Mouse (Mus musculus) liver, adult (tissue): ENCODE data around the gene Inca1.

ENCODE experiments used
- GATA4 ChIP-seq: IDR thresholded peaks from 2 replicates; pipeline ENCODE4 v1.6.1; 2014; ENCODE audit warnings: mild to moderate bottlenecking, low read length; ENCODE audit not compliant: insufficient replicate concordance

Gene Inca1

DNA sequence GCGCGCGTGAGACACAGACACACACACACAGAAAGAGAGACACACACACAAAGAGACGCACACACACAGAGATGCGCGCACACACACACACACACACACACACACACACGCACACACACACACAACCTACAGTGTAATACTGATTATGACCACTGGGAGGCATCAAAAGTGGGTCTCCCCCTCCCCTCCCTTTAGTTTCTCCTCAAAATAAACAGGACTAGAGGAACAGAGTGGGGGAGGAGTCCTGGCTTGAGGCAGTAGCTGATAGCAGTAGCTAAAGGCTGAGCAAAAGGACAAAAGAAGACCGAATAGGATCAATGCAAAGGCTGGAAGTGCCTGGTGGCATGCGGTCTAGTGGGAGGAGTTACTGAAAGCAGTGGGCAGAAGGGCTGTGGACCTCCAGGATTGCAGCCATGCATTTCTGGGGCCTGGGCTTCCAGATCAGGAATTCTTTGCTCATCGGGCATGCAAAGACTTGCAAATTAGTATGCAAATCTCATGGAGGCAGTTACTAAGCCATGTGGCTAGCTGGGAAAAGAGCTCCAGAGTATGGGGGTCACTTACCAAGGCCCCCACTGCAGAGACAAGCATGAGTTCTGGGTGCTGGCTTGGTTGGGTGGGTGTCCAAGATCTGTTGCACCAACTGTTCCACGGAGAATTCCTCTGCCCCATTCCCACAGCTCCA is 17.9 kb downstream of the Inca1 start:
- no peak for TF ChIP-seq GATA4

GRCm38 (mm10) chr11:70681170-70681569 is 18.8 kb downstream of the Inca1 start:
- TF ChIP-seq GATA4 = no peak

DNA sequence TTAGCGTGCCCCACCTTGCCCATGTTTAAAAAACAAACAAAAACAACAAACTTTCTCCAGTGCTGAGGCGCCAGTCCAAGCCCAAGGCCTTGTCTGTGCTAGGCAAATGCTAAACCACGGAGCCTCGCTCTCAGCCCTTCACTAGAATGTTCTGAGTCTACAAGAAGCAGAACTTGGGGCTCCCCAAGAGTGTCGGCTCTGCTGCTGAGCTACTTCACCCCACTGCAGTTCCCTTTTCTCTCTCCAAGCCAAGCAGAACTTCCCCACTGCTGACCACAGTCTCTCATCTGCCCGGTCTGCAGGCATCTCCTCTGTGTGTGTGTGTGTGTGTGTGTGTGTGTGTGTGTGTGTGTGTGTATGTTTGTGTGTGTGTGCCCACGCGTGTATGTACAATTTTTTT is 20.1 kb downstream of the Inca1 start:
- TF ChIP-seq GATA4 = no peak

GRCm38 (mm10) chr11:70679361-70679760 is 20.6 kb downstream of the Inca1 start:
- no peak for TF ChIP-seq GATA4

- TF ChIP-seq GATA4 = no peak
Observed at GRCm38 (mm10) chr11:70678576-70678975, 21.4 kb downstream of the Inca1 start.

DNA sequence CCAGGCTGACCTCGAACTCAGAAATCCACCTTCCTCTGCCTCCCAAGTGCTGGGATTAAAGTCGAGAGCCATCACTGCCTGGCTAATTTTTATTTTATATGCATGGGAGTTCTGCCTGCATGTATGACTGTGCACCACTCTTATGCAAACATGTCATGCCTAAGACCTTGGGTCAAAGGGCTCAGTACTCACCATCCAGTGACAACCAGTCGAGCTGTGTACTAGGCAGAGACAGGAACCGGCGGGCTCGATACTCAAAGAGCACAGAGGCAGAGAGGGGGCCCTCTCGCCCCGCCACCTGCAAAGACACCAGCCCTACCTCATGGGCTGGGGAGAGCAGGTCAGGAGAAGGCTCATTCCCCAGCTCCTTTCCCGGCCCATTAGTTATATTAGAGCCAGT is 21.9 kb downstream of the Inca1 start:
- TF ChIP-seq GATA4 = no peak

GRCm38 (mm10) chr11:70674501-70674900 is 25.5 kb downstream of the Inca1 start:
- TF ChIP-seq GATA4 = no peak

DNA sequence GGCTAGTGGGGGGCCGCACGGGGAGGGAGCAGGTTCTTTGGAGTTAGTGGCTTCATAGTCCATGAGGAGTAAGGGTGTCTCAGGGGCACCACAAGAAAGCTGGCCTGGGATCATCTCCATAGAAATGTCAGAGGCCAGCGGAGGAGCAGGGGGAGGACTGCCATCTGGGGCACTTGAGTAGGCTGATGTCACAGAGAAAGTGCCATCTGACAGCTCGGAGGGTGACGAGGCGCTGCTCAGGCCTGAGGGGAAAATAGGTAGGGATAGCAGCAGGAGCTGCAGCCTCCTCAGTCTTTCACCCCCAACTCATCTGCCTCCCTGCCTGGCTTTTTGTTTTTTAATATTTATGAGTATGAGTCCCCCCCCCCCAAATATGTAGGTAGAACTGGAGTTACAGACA is 25.9 kb downstream of the Inca1 start:
- TF ChIP-seq GATA4 = no peak

DNA sequence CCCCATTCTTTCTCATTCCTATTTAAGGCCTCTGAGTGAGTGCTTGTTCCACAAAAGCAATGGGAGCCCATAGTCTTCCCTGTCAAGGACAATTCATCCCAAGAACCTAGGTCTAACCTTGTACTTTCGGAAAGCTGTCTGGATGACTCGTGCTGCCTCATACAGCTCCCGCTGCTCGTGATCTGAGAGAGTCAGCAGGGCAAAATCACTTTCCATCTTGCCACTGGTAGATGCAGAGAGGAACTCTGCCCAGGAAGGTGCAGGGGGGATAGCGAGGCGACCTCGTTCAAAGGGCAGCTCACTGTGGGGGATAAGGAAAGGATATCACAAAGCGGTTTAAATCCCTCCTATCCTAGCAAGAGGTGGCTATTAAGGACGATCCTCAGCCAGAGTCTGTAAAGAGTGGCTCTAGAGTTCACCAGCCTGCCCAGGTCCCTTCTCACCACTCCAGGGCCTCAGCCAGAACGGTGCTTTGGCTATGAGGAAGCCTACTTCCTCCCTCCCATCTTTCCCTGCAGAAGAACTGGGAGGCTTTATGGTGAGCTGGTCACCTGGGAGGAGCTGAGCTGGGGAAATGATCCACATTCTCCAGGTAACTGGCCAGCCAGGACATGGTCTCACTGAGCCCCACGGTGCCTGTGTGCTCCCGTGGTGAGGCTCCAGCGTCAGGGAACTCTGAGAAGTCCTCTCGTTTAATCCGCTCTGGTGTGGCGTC is 28.5 kb downstream of the Inca1 start:
- no peak for TF ChIP-seq GATA4

DNA sequence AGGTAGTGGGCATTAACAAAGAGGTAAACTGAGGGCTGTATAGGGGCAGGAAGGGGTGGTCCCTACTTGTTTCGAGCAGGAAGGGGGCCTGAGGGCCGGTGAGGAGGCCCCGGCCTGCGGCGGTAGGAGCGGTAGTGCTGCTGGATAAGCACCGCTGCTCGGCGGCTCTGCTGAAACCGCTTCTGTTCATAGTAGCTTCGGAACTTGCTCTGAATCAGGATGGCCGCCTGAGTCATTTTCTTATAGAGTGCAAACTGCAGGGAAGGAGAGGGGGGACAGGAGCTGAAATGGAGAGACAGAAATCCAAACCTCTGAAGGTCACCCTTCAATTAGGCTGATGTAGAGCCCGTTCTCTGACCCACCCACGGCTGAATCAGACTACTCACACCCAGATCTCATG is 29.5 kb downstream of the Inca1 start:
- no peak for TF ChIP-seq GATA4

DNA sequence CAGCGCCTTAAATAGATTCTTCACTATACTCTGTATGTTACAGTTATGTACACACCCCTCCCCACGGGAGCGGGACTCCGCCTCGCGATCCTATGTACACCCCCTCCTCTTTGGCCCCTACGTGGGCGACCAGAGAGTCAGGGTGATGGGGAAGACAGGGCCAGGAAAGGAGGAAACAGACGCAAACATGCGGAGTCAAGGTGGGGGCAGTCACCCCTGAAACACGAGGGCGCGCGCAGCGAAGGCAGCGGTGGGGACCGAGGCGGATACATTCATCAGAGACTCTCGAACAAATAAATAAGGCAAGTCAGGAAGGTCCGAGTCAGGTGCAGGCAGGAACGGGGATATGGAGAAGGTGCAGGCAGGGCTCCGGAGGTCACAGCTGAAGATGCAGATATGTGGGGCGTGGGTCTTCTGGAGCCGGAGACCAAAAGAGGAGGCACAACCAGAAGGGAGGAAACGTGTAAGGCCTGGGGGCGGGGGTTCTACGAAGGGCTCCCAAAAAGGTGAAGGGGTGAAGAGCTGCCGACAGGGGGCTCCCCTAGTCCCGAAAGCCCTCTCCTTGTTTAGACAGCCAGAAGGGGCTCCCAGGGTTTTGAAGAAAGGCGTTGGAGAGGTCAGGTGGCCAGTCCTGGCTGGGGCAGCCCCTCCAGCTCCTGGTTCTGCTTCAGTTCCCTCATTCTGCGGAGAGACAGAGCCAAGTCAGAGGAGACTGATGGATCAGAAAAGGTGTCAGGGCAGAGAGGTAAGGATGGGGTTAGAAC is 30.2 kb downstream of the Inca1 start:
- no peak for TF ChIP-seq GATA4

DNA sequence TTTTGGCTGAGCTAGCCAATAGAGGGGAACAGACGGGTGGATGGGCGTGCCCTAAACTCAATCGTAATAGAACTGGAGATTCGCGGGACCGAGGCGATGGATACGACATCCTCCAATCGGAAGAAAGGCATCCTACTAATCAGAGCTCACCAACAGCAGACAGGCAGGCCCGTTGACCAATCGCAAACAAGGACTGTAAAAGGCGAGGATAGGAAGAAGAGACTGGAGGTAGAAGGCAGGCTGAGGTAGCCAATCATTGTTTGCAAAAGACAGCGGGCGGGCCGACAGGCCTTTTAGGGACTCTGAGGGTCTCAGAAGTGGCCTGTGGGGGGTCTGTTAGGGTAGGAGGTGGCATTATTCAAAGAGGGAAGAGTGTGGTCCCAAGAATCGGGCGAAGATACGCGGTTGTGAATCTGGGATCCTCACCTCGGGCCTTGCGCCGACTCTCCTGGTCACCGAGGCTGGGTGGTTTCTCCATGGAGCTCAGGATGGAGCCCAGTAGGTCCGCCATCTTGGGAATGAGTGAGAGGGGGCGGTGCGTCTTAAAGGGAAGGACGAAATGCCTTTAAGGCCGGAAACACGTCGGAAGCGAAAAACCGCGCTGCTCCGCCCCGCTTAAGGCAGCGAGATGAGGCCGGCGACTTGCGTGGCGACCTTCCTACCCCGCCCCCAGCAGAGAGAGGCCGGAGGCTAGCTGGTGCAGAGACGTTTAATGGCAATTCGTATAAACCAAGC is 31.0 kb downstream of the Inca1 start, which contains the start of gene Spag7:
Gene Spag7 (minus strand): TSS at position 646 of the 735 bp plus-strand sequence.
- TF ChIP-seq GATA4 = no peak

DNA sequence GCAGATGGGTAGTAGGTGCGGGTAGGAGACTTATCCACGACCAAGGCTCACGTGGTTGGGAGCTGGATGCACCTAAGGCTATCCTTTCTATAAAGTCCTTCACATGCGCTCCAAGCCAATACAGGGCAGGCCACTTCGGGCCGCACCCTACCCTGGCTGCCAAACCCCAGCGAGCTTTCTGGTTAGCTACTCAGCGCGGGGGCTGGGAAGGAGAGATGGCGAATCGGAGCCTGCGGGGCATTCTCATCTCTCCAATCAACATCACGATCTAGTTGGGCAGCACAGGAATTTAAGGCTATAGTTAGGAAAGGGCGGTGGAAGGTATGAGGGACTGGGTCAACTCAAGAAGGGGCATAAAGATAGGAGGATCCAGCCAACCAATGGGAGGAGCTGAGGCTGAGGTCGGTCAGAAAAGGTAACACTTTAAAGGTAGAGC is 31.6 kb downstream of the Inca1 start:
- TF ChIP-seq GATA4 = no peak

- TF ChIP-seq GATA4 = no peak
Observed at GRCm38 (mm10) chr11:70667271-70668150, 32.4 kb downstream of the Inca1 start.

DNA sequence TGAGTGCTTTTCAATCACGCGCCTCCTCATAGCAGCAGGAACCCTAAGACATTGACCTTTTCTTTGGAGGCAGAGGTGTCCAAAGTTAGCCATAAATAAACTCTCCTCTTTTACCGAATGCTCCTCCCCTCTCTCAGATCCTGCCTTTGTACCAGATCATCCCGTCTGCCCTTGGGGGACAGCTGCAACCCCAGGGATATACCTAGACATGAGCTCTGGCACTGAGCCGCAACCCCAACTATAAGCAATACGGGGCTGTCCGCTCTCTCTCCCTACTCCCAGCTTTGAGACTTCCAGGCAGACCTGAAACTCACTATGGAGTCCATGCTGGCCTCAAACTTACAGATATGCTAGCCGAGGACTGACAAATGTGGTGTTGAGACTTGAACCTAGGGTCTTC is 33.3 kb downstream of the Inca1 start:
- TF ChIP-seq GATA4 = no peak

GRCm38 (mm10) chr11:70664741-70665140 is 35.2 kb downstream of the Inca1 start:
- no peak for TF ChIP-seq GATA4
